Mouse (Mus musculus) adrenal gland, adult 8-10 months (tissue): ENCODE data around the gene Slc10a1. TPM values are rescaled to one million over a fixed set of nuclear protein-coding genes. Genes with fewer than 3 reads are reported as not detected.

Experiments
- DNase-seq: peaks from one replicate; pipeline ENCODE4 v3.0.0; 2022
- total RNA-seq, 4 experiments: library from RNA; stranded (reverse); gene quantifications; 2 replicates each; pipeline ENCODE4 v1.2.4; 2022

The Slc10a1 gene
- under 1 TPM in 2 of 4 experiments, not detected in 2; 0.22 to 0.23 TPM for total RNA-seq

DNA sequence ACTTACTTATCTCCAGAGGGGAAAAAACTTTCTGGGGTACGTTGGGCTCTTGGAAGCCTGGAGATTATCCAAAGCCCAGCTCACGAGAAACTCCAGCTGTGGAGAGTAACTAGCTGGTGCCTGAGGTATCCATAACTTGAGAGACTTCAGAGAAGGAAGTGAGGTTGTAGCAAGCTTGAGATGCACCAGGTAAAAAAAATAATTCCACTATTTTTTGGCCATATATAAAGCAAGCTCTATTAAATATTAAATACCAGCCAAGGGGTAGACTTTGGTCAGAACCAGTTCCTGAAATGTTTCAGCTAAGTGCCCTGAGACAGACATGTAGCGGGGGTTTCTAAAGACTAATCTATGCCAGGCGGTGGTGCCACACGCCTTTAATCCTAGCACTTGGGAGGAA lies at the start of gene Slc10a1:
Slc10a1 (minus strand) TSS at position 101 of the 400 bp plus-strand sequence.
- no peak for DNase-seq

DNA sequence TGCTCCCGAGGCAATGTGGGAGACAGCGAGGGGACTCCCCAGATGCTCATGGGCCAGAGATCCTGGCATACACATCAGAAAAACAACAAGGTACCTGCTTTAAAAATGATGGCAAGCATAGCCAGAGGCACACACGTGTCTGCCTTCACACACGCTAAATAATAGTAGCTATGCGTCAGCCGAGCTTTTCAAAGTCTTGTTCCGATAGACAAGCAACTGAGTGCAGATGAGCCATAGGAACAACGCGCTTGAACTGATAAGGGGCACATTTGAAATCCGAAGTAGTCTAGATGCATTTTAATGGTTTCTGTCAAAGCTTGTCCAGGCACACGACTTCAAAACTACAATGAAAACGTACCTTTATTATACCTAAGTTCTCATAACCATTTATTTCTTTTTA lies 49.1 kb upstream of the Slc10a1 start:
- DNase-seq: no peak

DNA sequence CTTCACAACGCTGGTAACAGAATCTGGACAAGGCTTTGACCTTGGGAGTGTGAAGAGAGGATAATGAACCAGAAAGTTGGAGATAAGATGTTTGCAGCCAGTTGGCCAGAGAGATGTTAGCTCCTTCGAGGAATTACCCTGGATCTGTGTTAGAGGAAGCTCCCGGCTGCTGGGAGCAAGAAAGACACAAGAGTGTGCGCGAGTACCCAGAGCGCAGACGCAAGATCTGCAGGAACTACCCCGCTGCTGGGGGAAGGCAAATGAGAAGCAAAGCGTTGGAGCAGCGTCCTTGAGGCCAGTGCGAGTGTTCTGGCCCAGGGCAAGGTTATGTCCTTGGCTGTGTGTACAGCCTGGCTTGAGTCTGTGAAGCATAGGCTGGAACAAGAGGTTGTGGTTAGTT lies 45.0 kb upstream of the Slc10a1 start:
- DNase-seq: peak; percentile 72

DNA sequence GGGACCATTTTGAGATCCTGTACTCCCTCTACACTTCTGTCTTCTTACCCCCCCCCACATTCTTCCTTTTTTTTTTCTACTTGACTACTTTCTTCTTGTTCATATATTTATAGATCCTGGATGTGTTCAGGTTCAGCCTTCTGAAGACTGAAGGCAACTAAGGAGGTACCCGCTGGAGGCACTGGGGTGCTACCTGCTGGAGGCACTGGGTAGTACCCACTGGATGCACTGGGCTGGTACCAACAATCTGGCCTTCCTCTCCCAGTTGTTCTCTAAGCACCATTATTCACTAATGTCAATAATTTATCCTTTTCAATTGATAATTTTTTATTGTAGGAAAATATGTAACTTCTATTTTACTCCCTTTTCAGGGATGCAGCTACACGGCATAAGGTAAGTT lies 43.5 kb upstream of the Slc10a1 start:
- no peak for DNase-seq

DNA sequence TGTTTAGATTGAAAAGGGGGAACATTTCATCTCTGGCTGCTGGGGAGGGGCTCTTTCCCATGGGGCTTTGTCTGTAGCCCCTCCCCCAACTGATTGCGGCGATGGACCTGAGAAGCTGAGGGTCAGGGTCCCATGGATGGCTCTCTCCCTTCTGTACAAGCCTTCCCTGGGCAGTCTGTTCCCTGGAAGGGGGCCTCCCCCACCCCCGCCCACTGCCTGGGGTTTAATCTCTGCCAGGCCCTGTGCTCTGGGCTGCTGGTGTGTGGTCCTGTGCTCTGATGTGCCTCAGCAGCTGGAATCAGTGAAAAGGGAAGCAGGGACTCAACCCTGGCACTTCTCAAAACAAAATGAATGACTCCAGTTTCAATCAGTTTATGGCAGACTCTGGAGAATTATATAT lies 41.3 kb upstream of the Slc10a1 start:
- no peak for DNase-seq

DNA sequence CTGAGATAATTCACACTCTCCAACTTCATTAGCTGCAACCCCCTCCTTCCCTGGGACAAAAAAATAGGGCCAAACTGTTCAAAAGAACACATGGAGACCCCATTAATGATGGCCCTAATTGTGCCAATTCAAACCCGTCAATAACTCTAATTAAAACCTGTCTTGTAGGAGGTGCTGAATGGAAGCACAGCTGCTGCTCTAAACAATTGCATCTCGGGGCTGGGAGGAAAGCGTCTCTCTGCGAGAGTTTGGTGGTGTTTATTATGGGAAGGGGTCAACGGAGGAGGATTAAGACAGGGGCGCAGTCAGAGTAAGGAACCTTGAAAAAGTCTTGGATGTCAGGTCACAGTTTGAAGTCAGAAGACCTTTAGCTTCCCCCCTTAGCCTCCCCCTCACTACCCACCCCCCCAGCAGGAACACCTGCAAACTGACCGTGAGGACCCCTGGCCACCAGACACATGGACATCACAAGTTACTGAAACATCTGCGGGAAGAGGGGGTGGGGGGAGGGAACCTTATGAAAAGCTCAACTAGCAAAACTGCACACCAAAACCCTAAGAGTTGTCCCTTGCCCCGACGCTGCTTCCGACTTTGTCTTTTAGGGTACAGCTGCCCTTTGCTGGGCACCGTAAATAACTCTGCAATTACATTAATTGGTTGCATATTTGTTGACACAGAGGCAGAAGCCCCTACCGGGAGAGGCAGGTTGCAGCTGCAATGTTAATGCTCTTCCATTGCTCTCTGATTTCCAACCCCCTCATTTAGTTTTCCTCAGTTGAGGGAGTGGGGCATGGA lies 34.5 kb upstream of the Slc10a1 start:
- DNase-seq: no peak

DNA sequence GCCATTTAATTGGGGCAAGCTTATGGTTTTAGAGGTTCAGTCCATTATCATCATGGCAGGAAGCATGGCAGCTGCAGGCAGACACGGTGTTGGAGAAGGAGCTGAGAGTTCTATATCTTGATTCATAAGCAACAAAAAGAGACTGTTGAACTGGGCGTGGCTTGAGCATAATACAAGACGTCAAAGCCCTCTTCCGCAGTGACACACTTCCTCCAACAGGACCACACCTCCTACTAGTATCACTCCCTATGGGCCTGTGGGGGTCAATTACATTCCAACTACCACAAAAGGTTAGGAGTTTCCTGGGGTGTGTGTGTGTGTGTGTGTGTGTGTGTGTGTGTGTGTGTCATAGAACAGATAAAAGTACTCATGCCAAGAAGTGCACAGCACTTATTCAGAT lies 32.4 kb upstream of the Slc10a1 start:
- DNase-seq: no peak

DNA sequence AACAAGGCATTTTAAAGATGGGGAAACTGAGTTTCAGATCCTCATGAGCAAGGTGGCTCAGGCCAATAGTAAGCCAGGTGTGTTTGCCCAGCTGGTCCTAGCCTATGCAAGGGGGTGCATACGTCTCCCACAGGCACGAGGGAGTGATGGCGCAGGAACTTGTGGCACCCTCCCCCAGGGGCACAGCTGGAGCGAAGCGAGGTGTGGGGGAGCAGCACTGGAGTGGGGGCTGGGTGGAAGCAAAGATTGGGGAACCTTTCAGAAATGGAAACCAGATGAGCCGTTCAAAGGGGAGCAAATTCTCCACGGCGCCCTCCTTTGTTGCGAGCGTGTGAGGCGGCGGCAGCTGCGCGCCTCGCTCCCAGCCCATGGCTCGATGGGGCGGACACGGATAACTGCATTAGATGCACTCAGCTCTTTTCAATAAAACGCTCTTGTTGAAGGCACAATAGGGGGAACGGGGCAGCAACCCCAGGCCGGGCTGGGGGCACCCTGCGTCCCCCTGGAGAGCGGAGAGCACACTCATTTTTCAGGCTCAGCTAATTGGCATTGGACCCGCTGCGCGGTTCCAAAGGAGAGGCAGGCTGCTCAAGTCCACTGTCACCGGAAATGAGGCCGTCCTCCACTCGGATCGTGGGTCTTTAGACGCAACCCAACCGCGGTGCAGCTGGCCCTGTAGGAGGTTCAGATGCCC lies 30.2 kb upstream of the Slc10a1 start:
- no peak for DNase-seq

DNA sequence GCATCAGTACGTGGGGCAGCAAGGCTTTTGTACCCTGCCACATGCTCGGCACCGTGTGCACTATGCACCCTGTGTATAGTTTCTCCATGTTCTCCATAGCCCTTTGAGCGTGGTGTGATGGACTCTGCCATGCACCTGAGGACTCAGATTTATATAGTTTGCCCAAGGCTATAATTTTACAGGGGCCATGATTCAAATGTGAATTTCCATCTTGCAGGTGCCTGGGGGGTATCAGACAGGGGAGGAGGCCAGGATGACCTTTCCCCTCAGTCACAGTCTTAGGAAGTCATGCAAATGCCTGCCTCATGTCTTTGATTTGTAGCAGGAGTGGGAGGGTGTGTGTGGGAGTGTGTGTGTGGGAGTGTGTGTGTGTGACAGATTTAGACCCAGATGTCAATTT lies 29.1 kb upstream of the Slc10a1 start:
- no peak for DNase-seq

DNA sequence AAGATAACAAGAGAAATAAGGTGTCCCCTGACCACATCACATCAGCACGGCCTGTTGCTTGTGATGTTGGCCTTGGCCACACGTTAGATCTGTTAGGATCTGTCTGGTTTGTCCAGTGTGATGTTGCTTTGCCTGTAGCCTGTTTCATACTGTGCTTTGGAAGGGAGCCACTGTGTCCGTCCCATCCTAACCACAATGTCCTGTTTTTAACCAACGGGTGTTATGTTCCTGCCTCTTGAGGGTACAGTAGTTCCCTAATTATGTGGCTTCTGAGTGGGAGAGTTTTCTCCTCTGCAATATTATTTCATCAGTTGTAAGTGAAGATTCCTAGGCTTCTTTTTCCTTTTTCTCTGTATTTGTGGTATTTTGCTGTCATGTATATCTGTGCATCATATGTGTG lies 26.8 kb upstream of the Slc10a1 start:
- DNase-seq: no peak

DNA sequence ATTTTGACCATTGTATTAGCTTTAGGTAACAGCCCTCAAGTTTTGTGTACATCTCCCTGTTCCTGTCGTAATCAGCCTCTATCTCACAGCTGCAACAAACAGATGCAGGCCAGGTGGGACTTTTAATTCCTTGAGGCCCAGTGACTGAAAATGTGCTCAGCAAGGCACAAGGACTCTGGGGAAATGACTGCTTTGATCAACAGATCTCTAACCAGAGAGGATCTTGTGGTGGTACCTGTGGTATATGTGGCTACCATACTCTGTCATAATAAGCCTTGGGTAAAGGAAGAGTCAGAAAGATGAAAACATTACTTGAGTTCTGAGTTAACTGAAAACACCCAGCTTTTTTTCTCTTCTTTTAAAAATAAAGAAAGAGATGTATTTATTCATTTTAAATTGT lies 25.3 kb upstream of the Slc10a1 start:
- no peak for DNase-seq

DNA sequence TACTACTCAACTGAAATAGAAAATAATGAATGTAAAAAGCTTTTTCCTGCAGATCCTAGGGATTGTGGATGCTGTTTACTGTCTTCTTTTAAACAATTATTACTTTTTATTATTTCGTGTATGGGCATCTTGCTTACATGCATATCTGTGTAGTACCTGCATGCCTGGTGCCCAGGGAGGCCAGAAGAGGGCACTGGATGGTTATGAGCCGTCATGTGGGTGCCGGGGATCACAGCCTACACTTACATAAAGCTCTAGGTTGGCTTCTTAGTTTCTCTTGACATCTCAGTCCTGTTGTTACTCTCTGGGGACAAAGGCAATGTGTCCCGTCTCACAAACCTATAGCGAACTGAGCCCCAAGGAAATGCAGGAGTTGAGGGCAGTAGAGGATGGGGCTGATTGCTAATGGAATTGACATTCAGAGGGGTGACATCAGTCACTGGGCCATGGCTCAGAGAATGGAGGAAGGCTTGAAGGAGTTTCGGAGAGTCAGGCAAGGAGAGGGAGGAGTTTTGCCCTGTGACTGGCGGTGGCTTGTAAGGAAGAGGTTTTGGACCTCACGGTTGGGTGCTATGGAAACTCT lies 24.1 kb upstream of the Slc10a1 start:
- DNase-seq: peak; percentile 29

DNA sequence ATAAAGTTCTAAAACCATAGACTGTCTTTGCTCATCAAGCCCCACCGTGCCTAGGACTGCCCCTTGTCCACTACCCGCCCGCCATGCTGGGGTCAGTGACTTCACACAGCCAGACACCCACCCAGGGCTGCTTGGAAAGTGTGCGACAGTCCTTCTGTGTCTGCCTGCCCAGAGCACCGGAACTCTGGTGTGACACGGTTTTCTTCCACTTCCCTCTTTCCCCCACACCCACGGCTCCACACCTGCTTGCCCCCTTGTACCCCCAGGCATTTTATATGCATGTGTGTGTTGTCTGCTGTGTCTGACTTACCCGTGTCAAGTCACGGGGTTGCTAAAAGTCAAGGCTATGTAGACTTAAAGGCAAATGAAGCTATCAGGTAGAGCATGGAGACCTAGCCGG lies 23.3 kb upstream of the Slc10a1 start:
- no peak for DNase-seq

DNA sequence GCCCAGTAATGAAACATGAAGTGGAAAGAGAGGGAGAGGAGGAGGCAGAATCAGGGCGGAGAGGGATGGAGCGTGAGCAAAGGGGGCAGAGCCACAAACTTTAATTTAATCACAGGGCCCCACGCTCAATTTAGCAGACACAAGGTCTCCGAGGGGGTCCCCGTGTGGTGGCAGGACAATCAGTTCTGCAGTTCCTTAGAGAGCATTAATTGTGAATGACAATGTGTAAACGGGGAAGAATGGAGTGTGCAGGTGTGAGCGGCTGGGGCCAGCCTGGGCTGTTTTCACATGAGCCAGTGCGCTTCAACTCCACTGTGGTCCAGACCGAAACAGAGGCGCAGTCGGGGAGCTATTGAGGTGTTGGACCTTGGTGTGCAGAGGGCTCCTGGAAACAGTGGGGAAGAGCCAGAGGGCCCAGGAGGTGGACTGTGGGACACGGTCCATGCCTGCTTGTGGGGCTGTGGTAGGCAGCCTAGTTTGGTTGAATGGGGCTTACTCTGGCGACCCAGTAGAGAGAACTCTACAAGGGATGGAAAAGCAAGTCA lies 22.5 kb upstream of the Slc10a1 start:
- DNase-seq: no peak

DNA sequence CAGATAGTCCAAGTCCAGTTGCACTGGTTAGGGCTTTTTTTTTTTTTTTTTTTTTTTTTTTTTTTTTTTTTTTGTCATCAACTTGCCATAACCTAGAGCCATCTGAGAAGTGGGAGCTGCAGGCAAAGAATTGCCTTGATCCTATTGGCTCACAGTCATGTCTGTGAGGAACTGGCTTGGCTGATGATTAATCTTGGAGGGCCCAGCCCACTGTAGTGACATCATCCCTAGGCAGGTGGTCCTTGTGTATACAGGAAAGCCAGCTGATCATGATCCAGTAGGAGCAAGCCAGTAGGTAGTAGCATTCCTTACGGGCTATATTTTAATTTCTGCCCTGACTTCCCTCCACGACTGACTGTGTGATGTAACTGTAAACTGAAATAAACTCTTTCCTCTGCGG lies 19.8 kb upstream of the Slc10a1 start:
- no peak for DNase-seq

DNA sequence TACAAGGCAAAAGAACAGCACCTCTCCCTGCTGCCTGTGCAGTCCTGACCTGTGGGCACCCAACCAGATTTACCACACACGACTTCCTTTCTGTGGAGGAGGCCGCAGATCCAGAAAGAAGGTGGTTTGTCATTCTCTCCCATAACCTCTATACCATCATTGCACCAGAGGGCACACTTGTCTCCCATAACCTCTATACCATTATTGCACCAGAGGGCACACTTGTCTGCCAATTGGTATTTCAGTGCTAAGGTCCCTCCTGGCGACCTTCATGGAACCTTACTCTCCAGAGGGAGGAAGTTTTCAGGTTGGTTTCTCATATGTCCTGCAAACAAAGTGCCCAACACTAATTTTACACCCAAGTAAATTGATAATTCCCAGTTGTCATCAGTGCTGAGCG lies 18.1 kb upstream of the Slc10a1 start:
- DNase-seq: no peak

DNA sequence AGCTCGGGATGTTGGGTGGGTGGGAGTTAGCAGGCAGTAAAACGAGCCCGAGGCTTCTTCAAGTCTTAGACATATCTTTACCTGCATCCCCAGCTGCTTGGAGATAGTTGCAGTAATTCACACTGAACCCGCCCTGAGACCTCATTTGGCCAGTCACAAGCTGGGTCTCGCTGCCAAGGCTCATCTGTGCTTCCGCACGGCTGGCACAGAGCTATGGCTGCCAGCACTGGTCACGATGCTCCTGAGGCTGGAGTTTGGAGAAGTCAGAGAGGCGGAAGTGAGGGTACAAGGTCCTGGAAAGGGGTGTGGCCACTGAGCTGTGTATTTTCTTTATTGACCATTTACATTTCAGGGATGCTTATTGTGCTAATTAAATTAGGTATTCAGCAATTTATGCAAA lies 15.2 kb upstream of the Slc10a1 start:
- no peak for DNase-seq

DNA sequence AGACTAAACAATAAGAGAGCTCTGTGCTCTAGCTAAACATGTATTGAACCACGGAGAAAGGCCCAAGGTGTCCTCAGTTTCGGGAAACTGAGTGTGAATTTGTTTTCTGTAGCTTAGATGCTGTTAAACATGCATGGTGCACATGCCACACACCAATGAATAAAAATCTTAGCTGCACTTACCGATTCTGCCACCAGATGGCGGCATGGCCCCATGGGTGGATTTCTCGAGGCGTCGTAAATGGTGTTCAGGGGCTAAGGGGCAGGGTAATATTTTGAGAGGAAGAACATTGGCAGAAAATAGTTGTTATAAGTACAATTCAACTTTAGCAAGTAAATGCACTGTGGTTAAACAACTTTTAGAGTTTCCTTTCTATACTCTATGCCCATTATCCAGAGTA lies 13.8 kb upstream of the Slc10a1 start:
- DNase-seq: peak; percentile 22

DNA sequence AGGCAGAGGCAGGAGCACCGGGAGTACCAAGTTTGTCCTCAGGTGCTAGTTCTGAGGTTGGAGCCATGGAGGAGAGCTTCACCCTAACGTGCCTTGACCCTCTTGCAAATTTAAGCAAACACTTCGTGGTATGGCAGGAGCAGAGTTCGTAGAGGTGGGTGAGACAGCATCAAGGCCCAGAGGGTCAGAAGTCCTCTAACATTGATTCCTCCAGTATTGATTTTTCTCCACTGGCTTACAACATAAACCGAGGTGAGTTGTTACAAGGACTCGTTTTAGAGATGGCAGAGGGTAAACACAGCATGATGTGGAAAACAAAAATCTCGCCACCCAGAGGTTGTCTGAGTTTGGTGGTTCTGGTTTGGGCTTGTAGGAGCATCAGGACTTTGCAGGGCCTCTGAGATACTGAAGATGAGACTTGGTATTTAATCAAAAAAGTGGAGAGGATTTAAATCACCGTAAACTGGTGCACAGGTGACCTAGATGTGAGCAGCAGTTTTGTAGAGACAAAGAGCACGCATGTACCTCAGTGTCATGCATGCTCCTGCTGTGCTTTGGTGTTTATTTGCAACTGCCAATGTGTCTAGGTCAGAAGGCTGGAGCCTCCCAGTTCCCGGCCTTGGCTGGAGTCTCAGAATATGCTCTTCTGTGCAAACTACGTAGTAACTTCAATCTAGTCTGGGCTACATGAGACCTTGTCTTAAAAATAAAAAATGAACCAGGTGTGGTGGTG lies 7.6 kb upstream of the Slc10a1 start:
- DNase-seq: no peak

DNA sequence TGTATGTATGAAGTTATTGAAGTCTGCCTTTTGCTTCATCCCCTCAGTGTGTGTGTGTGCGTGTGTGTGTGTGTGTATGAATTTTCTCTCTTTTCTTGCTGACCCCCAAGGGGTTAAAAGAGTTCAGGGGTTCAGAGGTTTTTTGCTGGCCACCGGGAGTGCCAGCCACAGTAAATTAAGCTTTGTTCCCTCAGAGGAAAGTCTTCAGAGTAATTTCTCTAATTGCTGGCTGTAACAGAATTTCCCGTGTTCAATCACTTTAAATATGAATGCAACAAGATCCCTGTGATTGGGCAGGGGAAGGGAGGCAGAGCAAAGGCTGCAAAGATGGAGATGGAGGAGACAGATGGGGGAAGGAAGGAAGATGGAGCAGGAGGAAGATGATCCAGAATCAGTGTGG lies 3.3 kb upstream of the Slc10a1 start:
- DNase-seq: no peak

DNA sequence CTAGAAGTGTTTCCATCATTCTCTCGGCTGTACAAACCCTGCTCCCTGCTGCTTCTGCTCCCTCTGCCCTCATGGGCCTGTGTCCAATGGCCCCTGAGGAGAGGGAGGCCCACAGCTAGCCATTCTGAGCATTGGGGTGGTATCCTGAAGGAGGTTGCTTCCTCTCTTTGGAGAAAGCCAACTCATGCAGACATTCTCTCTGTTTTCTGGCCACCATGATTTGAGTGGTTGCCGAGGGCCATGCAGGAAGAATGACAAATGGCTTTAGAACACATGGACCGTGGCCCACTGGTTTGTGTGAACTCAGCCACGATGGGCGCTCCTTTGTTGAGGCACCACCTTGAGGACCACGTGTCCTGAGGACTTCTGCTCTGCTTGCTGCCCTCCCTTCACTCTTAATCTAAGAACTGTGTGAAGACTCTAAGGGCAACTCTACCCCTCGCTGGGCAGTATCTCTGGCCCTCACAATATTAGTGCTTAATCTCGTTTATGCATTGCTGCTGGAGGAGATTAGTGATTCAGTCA lies 1.7 kb upstream of the Slc10a1 start:
- DNase-seq: no peak

DNA sequence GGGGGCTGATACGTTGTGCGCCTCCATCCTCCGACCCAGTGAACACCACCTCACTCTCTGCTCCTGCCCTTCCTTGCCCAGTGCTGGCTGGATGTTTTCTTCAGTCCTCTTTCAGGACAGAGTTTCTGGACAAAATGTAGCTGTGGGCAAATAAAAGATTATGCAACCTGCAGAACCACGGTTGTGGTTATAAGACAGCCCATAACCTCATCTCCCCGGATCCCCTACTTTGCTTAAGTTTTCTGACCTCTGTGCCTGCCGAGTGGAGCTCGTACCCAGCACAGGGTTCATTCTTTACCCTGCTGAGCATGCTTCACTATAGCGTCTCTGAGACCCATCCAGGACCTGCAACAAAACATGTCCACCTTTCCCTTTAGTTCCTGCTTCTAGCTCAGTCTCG lies 587 bp downstream of the Slc10a1 start:
- no peak for DNase-seq
